Mouse (Mus musculus) layer of hippocampus, adult 2 months (tissue): ENCODE measurements around the gene Gsta3. TPM values are rescaled to one million over a fixed set of nuclear protein-coding genes. Genes with fewer than 3 reads are reported as not detected.

Experiments
- DNase-seq, 2 experiments: peaks; one replicate each; pipeline ENCODE4 v3.0.0; 2022; ENCODE audit warnings: low spot score in 2 of 2
- H3K27ac ChIP-seq: fragments of 200-600 bp; 2 replicates; pipeline ENCODE4 v1.8.1; 2022
- H3K4me3 ChIP-seq: fragments of 200-600 bp; 2 replicates; pipeline ENCODE4 v1.8.1; 2022; ENCODE audit warnings: mild to moderate bottlenecking
- CTCF ChIP-seq: fragments of 200-600 bp; conservative IDR thresholded peaks from 2 replicates; pipeline ENCODE4 v1.8.1; 2022; ENCODE audit warnings: antibody characterized with exemption, mild to moderate bottlenecking, moderate library complexity
- total RNA-seq, 2 experiments: library from RNA; stranded (reverse); gene quantifications; 2 replicates each; pipeline ENCODE4 v1.2.3; 2021

Gene Gsta3
- total RNA-seq, 2 experiments from 2014 or later: 1.1 to 1.4 TPM

- DNase-seq: no peak
- no peak overlapping the region for H3K27ac ChIP-seq
- no peak overlapping the region for H3K4me3 ChIP-seq
- no peak for TF ChIP-seq CTCF
These were observed 52.2 kb downstream of the Gsta3 start for GRCm38 (mm10) chr1:21292590-21292989.

- no peak for TF ChIP-seq CTCF
These were observed 55.8 kb downstream of the Gsta3 start for GRCm38 (mm10) chr1:21296169-21296568.

GRCm38 (mm10) chr1:21298114-21298513 is 57.7 kb downstream of the Gsta3 start:
- no peak for TF ChIP-seq CTCF
- H3K4me3 ChIP-seq: no peak overlapping the region
- DNase-seq: no peak
- H3K27ac ChIP-seq: no peak overlapping the region

More at GRCm38 (mm10) chr1:21296169-21296568, 55.8 kb downstream of the Gsta3 start:
- no peak for DNase-seq
- Histone ChIP-seq H3K27ac (no peak overlapping the region), H3K4me3 (no peak overlapping the region)

GRCm38 (mm10) chr1:21299826-21300225 is 59.4 kb downstream of the Gsta3 start:
- TF ChIP-seq CTCF: no peak

GRCm38 (mm10) chr1:21301686-21302085 is 61.3 kb downstream of the Gsta3 start:
- no peak overlapping the region for H3K4me3 ChIP-seq
- no peak for DNase-seq
- TF ChIP-seq CTCF: no peak
- H3K27ac ChIP-seq: no peak overlapping the region

More at GRCm38 (mm10) chr1:21299826-21300225, 59.4 kb downstream of the Gsta3 start:
- no peak for DNase-seq
- no peak overlapping the region for H3K4me3 ChIP-seq
- H3K27ac ChIP-seq: no peak overlapping the region

- no peak for DNase-seq
- Histone ChIP-seq H3K27ac (no peak overlapping the region), H3K4me3 (no peak overlapping the region)
- TF ChIP-seq CTCF: no peak
These were observed 63.8 kb downstream of the Gsta3 start for GRCm38 (mm10) chr1:21304174-21304573.

GRCm38 (mm10) chr1:21304646-21305045 is 64.3 kb downstream of the Gsta3 start:
- no peak for DNase-seq
- TF ChIP-seq CTCF: no peak
- H3K4me3 ChIP-seq: no peak overlapping the region
- no peak overlapping the region for H3K27ac ChIP-seq

- H3K27ac ChIP-seq: no peak overlapping the region
- DNase-seq: peak in 1 of 2 experiments; percentile 10
- no peak for TF ChIP-seq CTCF
- no peak overlapping the region for H3K4me3 ChIP-seq
These were observed 65.1 kb downstream of the Gsta3 start for GRCm38 (mm10) chr1:21305443-21305842.

GRCm38 (mm10) chr1:21314336-21314735 is 73.9 kb downstream of the Gsta3 start:
- Histone ChIP-seq H3K4me3 (no peak overlapping the region), H3K27ac (no peak overlapping the region)
- DNase-seq: no peak
- no peak for TF ChIP-seq CTCF

Other genes with a start within 250 kb of the Gsta3 start
- gene Tram2, start 161.4 kb upstream of the Gsta3 start, total RNA-seq: 1 to 10 TPM in 1 of 2 experiments, under 1 TPM in 1; 1.00 to 1.1 TPM
- gene Tmem14a, start 22.0 kb upstream of the Gsta3 start, total RNA-seq: 10 to 100 TPM; 21.9 to 28.9 TPM
- not detected for gene Khdc1a, start 109.1 kb downstream of the Gsta3 start, total RNA-seq
- gene Khdc1c, start 127.7 kb downstream of the Gsta3 start, total RNA-seq: not detected
- not detected for gene Khdc1b, start 143.0 kb downstream of the Gsta3 start, total RNA-seq